Mouse (Mus musculus): ENCODE results near the gene Olfr395. TPM values are rescaled to one million over a fixed set of nuclear protein-coding genes. Genes with fewer than 3 reads are reported as not detected.
"Not testable (repeated sequence)": the region's sequence is repeated elsewhere in the genome, so short reads cannot be mapped to it uniquely, and the experiment has no call there.

The Olfr395 gene
- total RNA-seq (2017): 0.12 TPM in 1 of 2 replicates, not detected in the other

DNA sequence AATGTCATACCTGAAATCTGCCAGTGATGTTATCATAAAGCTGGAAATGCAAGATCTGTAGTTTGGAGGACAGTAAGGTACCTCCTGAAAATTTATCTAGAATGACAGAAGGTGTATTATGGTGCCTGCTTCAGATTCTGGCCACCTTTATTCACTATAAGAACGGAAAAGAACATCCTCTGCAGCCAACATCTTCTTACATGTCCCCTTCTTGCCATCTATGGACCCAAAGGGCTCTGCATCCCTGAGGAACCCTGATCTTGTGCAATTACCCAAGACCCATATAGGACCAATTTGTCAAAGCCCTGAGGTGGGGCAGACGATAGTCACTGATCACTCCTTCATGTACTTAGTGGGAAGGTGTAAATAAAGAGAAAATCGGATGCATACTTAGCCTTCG lies at the start of gene Olfr395:
Gene Olfr395, minus strand, starts transcription at position 101 of the 400 bp plus-strand sequence.
- not testable (repeated sequence) for ATAC-seq (ENCODE audit: extremely low read depth, insufficient number of reproducible peaks, low FRiP score, poor library complexity, severe bottlenecking)

DNA sequence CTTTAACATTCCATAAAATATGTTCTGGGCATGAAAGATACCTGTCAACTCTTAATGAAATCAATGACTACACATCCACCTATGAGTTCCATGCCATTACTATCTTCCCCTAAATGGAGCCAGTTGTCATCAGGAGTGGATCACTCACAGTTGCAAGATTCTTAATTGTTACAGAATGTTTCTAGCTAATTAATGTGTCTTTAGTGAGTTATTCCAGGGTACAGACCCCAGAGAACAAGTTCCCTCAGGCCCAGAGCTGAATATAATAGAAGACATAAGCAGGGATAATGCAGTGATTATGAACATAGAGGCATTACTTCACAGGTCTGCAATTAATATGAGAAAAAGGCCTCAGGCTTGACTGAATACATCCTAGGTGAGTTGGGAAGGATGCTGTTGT lies 27.3 kb upstream of the Olfr395 start, which contains the start of gene Olfr23:
Gene Olfr23, plus strand, starts transcription at position 301 of the 400 bp plus-strand sequence.
- ATAC-seq (ENCODE audit: extremely low read depth, insufficient number of reproducible peaks, low FRiP score, poor library complexity, severe bottlenecking): no peak

DNA sequence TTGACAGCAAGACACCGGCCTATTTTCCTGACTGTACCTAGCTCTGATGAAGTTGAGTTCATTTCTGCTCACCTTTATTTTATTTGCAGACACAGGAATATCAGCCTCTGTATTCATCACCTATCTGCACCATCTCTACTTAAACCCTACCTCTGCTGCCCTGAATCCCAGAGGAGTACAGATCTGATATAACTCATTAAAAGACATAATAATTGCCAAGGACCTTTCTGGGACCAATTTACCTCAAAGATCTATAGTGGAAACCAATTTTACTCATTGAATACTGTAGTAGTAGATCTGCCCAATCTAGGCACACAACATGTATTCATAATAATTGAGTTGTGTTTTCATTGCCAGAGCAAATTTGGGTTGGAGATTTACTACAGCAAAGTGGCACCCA lies 18.4 kb downstream of the Olfr395 start, which contains the start of gene Olfr394:
Gene Olfr394, minus strand, starts transcription at position 101 of the 400 bp plus-strand sequence.
- ATAC-seq (ENCODE audit: extremely low read depth, insufficient number of reproducible peaks, low FRiP score, poor library complexity, severe bottlenecking): no peak

Other genes starting within 250 kb of the Olfr395 start
- not detected in 2 replicates for gene Zfp735, start 220.5 kb downstream of the Olfr395 start, total RNA-seq (2017)
- not detected in 2 replicates for gene Olfr389, start 128.6 kb downstream of the Olfr395 start, total RNA-seq (2017)
- gene Olfr390, start 126.3 kb downstream of the Olfr395 start, total RNA-seq (2017): not detected in 2 replicates
- not detected in 2 replicates for gene Olfr391-ps, start 106.2 kb downstream of the Olfr395 start, total RNA-seq (2017)
- not detected in 2 replicates for gene Olfr392, start 92.2 kb downstream of the Olfr395 start, total RNA-seq (2017)
- not detected in 2 replicates for gene Olfr393, start 57.8 kb downstream of the Olfr395 start, total RNA-seq (2017)
- 0.12 TPM in 1 of 2 replicates, not detected in the other for gene Olfr394, start 18.5 kb downstream of the Olfr395 start, total RNA-seq (2017)
- gene Olfr23, start 27.4 kb upstream of the Olfr395 start, total RNA-seq (2017): not detected in 2 replicates
- gene Olfr397, start 51.5 kb upstream of the Olfr395 start, total RNA-seq (2017): not detected in 2 replicates
- not detected in 2 replicates for gene Olfr398, start 81.1 kb upstream of the Olfr395 start, total RNA-seq (2017)
- not detected in 2 replicates for gene Olfr139, start 147.3 kb upstream of the Olfr395 start, total RNA-seq (2017)
- not detected in 2 replicates for gene Olfr399, start 147.3 kb upstream of the Olfr395 start, total RNA-seq (2017)
- not detected in 2 replicates for gene Zfp616, start 160.7 kb upstream of the Olfr395 start, total RNA-seq (2017)
- gene Olfr401, start 204.4 kb upstream of the Olfr395 start, total RNA-seq (2017): not detected in 2 replicates
- 0.12 TPM in 1 of 2 replicates, not detected in the other for gene Olfr402, start 244.2 kb upstream of the Olfr395 start, total RNA-seq (2017)